Mouse (Mus musculus) embryo, embryonic 10 days (tissue): Measurements from ENCODE around the gene Ddrgk1.

ENCODE experiments used
- DNase-seq: peaks from one replicate; pipeline ENCODE4 v3.0.0-alpha.2; 2015; ENCODE audit warnings: low spot score

Ddrgk1 gene

GRCm38 (mm10) chr2:130664102-130664701 lies at the start of gene Ddrgk1:
Gene Ddrgk1, minus strand, starts transcription at chr2:130664659.
- peak; percentile 97 for DNase-seq

GRCm38 (mm10) chr2:130707057-130707456 lies 42.6 kb upstream of the Ddrgk1 start:
- no peak for DNase-seq

- DNase-seq, result no peak
Observed at GRCm38 (mm10) chr2:130706602-130707001, 42.1 kb upstream of the Ddrgk1 start.

GRCm38 (mm10) chr2:130705178-130705577 lies 40.7 kb upstream of the Ddrgk1 start:
- DNase-seq, result no peak

GRCm38 (mm10) chr2:130704040-130705001 lies 39.9 kb upstream of the Ddrgk1 start:
- no peak for DNase-seq

GRCm38 (mm10) chr2:130697821-130698266 lies 33.4 kb upstream of the Ddrgk1 start:
- peak; percentile 44 for DNase-seq

- peak; percentile 72 for DNase-seq
Observed at GRCm38 (mm10) chr2:130697153-130697810, 32.8 kb upstream of the Ddrgk1 start, which contains the start of gene Slc4a11. Gene Slc4a11, minus strand, starts transcription at chr2:130697519.

- peak; percentile 36 for DNase-seq
Observed at GRCm38 (mm10) chr2:130696700-130697152, 32.3 kb upstream of the Ddrgk1 start.

- no peak for DNase-seq
Observed at GRCm38 (mm10) chr2:130693563-130693962, 29.1 kb upstream of the Ddrgk1 start.

GRCm38 (mm10) chr2:130689011-130689410 lies 24.6 kb upstream of the Ddrgk1 start:
- DNase-seq, result no peak

- DNase-seq, result no peak
Observed at GRCm38 (mm10) chr2:130685426-130685825, 21.0 kb upstream of the Ddrgk1 start.

GRCm38 (mm10) chr2:130681531-130681930 lies 17.1 kb upstream of the Ddrgk1 start:
- no peak for DNase-seq

- no peak for DNase-seq
Observed at GRCm38 (mm10) chr2:130679899-130680298, 15.4 kb upstream of the Ddrgk1 start.

GRCm38 (mm10) chr2:130679154-130679553 lies 14.7 kb upstream of the Ddrgk1 start:
- no peak for DNase-seq

- no peak for DNase-seq
Observed at GRCm38 (mm10) chr2:130677211-130677610, 12.8 kb upstream of the Ddrgk1 start.

- DNase-seq, result peak; percentile 94
Observed at GRCm38 (mm10) chr2:130667559-130667958, 3.1 kb upstream of the Ddrgk1 start, which contains the start of gene Itpa. Gene Itpa, plus strand, starts transcription at chr2:130667610.

- DNase-seq, result no peak
Observed at GRCm38 (mm10) chr2:130663342-130663741, 1.1 kb downstream of the Ddrgk1 start.

GRCm38 (mm10) chr2:130658530-130658929 lies 5.9 kb downstream of the Ddrgk1 start:
- DNase-seq, result no peak

GRCm38 (mm10) chr2:130657541-130657940 lies 6.9 kb downstream of the Ddrgk1 start:
- DNase-seq, result no peak

GRCm38 (mm10) chr2:130656536-130656935 lies 7.9 kb downstream of the Ddrgk1 start:
- DNase-seq, result no peak

GRCm38 (mm10) chr2:130655660-130656339 lies 8.7 kb downstream of the Ddrgk1 start:
- DNase-seq, result no peak

GRCm38 (mm10) chr2:130653760-130654159 lies 10.7 kb downstream of the Ddrgk1 start:
- no peak for DNase-seq
